Mouse (Mus musculus) stomach, postnatal 0 days (tissue): ENCODE results near the gene Mrgprh.
"Not testable (repeated sequence)": the region's sequence is repeated elsewhere in the genome, so short reads cannot be mapped to it uniquely, and the experiment has no call there.

ENCODE experiments used
- CTCF ChIP-seq: IDR thresholded peaks from 2 replicates; pipeline ENCODE4 v1.5.1; 2016; ENCODE audit warnings: antibody characterized with exemption, low read depth, mild to moderate bottlenecking, moderate library complexity
- EP300 ChIP-seq: optimal IDR thresholded peaks from 2 replicates; pipeline ENCODE3; 2016; ENCODE audit warnings: antibody characterized with exemption

- not testable (repeated sequence) for TF ChIP-seq EP300, CTCF
These were observed 22.8 kb downstream of the Mrgprh start for GRCm38 (mm10) chr17:12898607-12899006.
